Mouse (Mus musculus): Measurements from ENCODE around the gene Ncf2.

DNA sequence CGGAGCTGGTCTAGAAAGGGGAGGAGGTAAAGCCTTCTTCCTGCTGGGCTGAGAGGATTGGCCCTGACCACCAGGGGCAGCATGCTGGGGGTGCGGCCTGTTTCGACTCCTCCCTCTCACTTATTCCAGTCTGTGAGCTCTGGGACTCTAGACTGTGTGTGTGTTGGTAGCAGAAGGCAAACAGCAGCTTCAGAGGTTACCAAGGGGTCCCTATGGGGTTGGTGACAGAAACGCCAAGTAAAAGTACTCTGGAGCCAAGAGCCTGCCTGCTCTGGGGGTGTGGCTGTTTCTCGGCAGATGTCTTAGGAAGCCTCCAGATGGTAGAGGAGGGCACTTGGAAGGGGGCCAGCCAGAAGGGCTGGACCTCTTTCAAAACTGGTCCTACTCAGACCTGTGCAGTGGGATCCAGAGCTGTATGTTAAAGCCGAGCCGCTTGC lies 15.3 kb downstream of the Ncf2 start:
- no peak for TF ChIP-seq POLR2A (IDR thresholded peaks at IDR 0.05; ENCODE audit: low read depth, low read length)
- TF ChIP-seq CTCF (IDR thresholded peaks at IDR 0.05; ENCODE audit: borderline replicate concordance, insufficient read depth, low read length): peak; percentile 1; the same call in 1 of the 2 replicates
